Mouse (Mus musculus) hindlimb bud, embryonic 11.5 days (tissue): ENCODE measurements around the gene Olfr1205.

Experiments
- DNase-seq: peaks from one replicate; pipeline ENCODE4 v3.0.0-alpha.2; 2012; ENCODE audit warnings: low read depth, low spot score; ENCODE audit errors: extremely low spot score

The Olfr1205 gene

DNA sequence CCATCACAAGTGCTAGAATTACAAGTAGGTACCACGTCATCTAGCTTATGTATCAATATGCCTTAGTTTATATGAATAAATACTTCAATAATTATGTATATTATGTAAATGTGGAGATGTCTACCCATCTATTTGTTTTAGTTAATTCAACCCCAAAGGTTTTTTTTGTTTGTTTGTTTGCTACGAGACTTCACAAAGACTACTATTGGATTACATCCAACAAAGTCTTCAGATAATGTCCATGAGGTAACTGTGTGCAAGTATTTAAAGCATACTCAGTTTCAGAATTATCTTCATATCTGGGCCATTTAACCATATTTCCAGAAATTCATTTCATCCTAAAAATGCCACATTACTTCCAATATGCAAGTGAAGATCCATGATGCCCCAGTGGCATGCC lies at the start of gene Olfr1205:
Gene Olfr1205 (plus strand): TSS at position 301 of the 400 bp plus-strand sequence.
- DNase-seq, result no peak

DNA sequence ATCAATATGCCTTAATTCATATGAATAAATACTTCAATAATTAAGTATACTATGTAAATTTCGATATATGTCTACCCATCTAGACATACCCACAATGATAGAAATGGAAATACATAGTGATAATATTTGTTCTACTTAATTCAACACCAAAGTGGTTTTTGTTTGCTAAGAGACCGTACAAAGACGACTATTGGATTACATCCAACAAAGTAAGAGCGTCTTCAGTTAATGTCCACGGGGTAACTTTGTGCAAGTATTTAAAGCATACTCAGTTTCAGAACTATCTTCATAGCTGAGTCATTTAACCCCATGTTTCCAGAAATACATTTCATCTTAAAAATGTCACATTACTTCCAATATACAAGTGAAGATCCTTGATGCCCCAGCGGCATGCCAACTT lies 36.8 kb upstream of the Olfr1205 start, which contains the start of gene Olfr1201:
Gene Olfr1201 (plus strand): TSS at position 301 of the 400 bp plus-strand sequence.
- DNase-seq, result no peak

DNA sequence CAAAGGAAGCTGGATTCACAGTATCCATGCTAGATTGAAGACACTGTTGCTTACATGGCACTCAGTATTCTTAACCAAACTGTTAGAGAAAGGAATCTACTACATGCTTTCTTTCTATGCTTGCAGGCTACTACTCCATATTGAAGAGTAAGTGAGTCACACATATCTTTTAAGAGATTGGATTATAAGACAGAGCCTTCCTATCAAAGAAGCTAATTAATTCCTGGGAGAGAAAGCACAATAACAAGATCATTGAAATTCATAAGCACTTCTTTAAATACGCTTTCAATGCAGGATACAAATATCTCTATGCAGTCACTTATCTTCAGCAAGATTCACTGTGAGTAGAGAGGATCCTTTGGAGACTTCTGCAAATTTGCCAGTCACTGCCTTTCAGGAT lies 15.3 kb upstream of the Olfr1205 start, which contains the start of gene Olfr1202:
Gene Olfr1202 (plus strand): TSS at position 301 of the 400 bp plus-strand sequence.
- no peak for DNase-seq

DNA sequence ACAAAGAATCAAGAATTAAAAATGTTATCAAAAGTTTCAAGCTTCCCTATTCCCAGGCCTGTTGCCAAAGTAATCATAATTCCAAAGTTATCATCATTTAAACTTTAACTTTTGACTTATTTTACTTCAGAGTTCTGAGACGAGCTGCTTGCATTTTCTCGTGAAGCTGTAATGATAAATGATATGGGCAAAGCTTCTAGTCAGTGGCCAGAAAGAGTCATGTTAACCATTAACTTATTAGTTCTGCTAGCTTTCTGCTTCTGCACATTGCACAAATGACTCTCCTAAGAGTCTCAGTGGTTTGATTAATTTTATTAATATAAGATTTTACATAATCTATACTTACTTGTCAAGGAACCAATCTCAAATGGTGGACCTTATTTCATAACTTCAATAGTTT lies 8.9 kb downstream of the Olfr1205 start:
- no peak for DNase-seq

DNA sequence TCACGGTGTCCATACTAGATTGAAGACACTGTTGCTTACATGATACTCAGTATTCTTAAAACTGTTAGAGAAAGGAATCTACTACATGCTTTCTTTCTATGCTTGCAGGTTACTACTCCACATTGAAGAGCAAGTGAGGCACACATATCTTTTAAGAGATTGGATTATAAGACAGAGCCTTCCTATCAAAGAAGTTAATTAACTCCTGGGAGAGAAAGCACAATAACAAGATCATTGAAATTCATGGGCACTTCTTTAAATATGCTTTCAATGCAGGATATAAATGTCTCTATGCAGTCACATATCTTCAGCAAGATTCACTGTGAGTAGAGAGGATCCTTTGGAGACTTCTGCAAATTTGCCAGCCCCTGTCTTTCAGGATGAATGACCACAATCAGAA lies 19.5 kb downstream of the Olfr1205 start, which contains the start of gene Olfr1204:
Gene Olfr1204 (plus strand): TSS at position 301 of the 400 bp plus-strand sequence.
- DNase-seq, result no peak

DNA sequence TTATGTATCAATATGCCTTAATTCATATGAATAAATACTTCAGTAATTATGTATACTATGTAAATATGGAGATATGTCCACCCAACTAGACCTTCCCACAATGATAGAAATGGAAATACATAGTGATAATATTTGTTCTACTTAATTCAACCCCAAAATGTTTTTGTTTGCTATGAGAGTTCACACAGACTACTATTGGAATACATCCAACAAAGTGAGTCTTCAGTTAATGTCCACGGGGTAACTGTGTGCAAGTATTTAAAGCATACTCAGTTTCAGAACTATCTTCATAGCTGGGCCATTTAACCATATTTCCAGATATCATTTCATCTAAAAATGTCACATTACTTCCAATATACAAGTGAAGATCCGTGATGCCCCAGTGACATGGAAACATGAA lies 33.4 kb downstream of the Olfr1205 start, which contains the start of gene Olfr1206:
Gene Olfr1206 (plus strand): TSS at position 301 of the 400 bp plus-strand sequence.
- no peak for DNase-seq
